Mouse (Mus musculus) heart, adult 18-20 months (tissue): ENCODE measurements at regions not wholly inside any gene's neighbourhood (a gene's known extent, or its start where the extent isn't known, plus 50 kb on each side); places are given as distances from the start of the nearest gene placed in this dataset.

Experiments
- DNase-seq, 2 experiments: peaks; one replicate each; pipeline ENCODE4 v3.0.0; 2021 to 2022; ENCODE audit warnings: mixed read lengths in 1 of 2

- DNase-seq, result no peak
Measured at GRCm38 (mm10) chr13:40480830-40481229, 119.6 kb upstream of the Ofcc1 start.

GRCm38 (mm10) chr13:40472683-40473082 lies 111.4 kb upstream of the Ofcc1 start:
- no peak for DNase-seq

- DNase-seq, result no peak
Measured at GRCm38 (mm10) chr13:40469162-40469561, 107.9 kb upstream of the Ofcc1 start.

- no peak for DNase-seq
Measured at GRCm38 (mm10) chr13:40453360-40453759, 92.1 kb upstream of the Ofcc1 start.

GRCm38 (mm10) chr13:40429831-40430230 lies 68.6 kb upstream of the Ofcc1 start:
- DNase-seq, result no peak

GRCm38 (mm10) chr13:40423051-40423450 lies 61.8 kb upstream of the Ofcc1 start:
- no peak for DNase-seq

GRCm38 (mm10) chr13:40417856-40418255 lies 56.6 kb upstream of the Ofcc1 start:
- no peak for DNase-seq

GRCm38 (mm10) chr13:40413074-40413473 lies 51.8 kb upstream of the Ofcc1 start:
- DNase-seq, result no peak
